Mouse (Mus musculus): ENCODE data around the gene Ccdc88b. TPM values are rescaled to one million over a fixed set of nuclear protein-coding genes. Genes with fewer than 3 reads are reported as not detected.
"Not testable (repeated sequence)": the region's sequence is repeated elsewhere in the genome, so short reads cannot be mapped to it uniquely, and the experiment has no call there.

Ccdc88b gene
- 1.7 and 2.1 TPM in 2 replicates for polyA plus RNA-seq (2012; rRNA removed)

GRCm38 (mm10) chr19:6858031-6858430 lies at the start of gene Ccdc88b:
Ccdc88b (minus strand) TSS chr19:6858211.
- 92% methylated on average over 7 of the region's 7 CpGs for WGBS
- Histone ChIP-seq H3K27ac (ENCODE audit: insufficient read depth, low read length) (no peak within 1 kb of the TSS), H3K4me1 (ENCODE audit: control insufficient read depth, insufficient read depth, low read length) (peaks cover 9% of the 10 kb centered on the region), H3K4me3 (replicated peaks; ENCODE audit: insufficient read depth, low read depth, low read length) (no peak within 1 kb of the TSS), H3K27me3 (ENCODE audit: control insufficient read depth, insufficient read depth, low read length) (no peaks in the 10 kb centered on the region)
- DNase-seq, result no peak
- TF ChIP-seq CTCF (IDR thresholded peaks at IDR 0.05; ENCODE audit: borderline replicate concordance, insufficient read depth, low read depth, low read length) (no peak), POLR2A (IDR thresholded peaks at IDR 0.05; ENCODE audit: borderline replicate concordance, insufficient read depth, low read length) (no peak)

GRCm38 (mm10) chr19:6907094-6907493 lies 49.1 kb upstream of the Ccdc88b start:
- no peak overlapping the region for H3K4me3 ChIP-seq (replicated peaks; ENCODE audit: insufficient read depth, low read depth, low read length)
- WGBS, result 77% methylated on average over 8 of the region's 8 CpGs
- peaks cover 9% of the 10 kb centered on the region for H3K4me1 ChIP-seq (ENCODE audit: control insufficient read depth, insufficient read depth, low read length)
- peak in 1 of 2 experiments; percentile 19 for DNase-seq
- no peak for TF ChIP-seq POLR2A (IDR thresholded peaks at IDR 0.05; ENCODE audit: borderline replicate concordance, insufficient read depth, low read length)
- TF ChIP-seq CTCF (IDR thresholded peaks at IDR 0.05; ENCODE audit: borderline replicate concordance, insufficient read depth, low read depth, low read length), result no peak
- H3K27me3 ChIP-seq (ENCODE audit: control insufficient read depth, insufficient read depth, low read length), result no peaks in the 10 kb centered on the region
- H3K27ac ChIP-seq (ENCODE audit: insufficient read depth, low read length), result no peak overlapping the region

- H3K27me3 ChIP-seq (ENCODE audit: control insufficient read depth, insufficient read depth, low read length), result no peaks in the 10 kb centered on the region
- peak in 1 of 2 experiments; percentile 19 for DNase-seq
- H3K4me1 ChIP-seq (ENCODE audit: control insufficient read depth, insufficient read depth, low read length), result peaks cover 9% of the 10 kb centered on the region
- TF ChIP-seq CTCF (IDR thresholded peaks at IDR 0.05; ENCODE audit: borderline replicate concordance, insufficient read depth, low read depth, low read length) (no peak), POLR2A (IDR thresholded peaks at IDR 0.05; ENCODE audit: borderline replicate concordance, insufficient read depth, low read length) (no peak)
- H3K4me3 ChIP-seq (replicated peaks; ENCODE audit: insufficient read depth, low read depth, low read length), result no peak overlapping the region
- H3K27ac ChIP-seq (ENCODE audit: insufficient read depth, low read length), result no peak overlapping the region
- 68% methylated on average over 3 of the region's 3 CpGs for WGBS
Measured at GRCm38 (mm10) chr19:6906199-6906598, 48.2 kb upstream of the Ccdc88b start.

- no peak overlapping the region for H3K4me3 ChIP-seq (replicated peaks; ENCODE audit: insufficient read depth, low read depth, low read length)
- WGBS, result 94% methylated on average over 11 of the region's 11 CpGs
- no peak for TF ChIP-seq CTCF (IDR thresholded peaks at IDR 0.05; ENCODE audit: borderline replicate concordance, insufficient read depth, low read depth, low read length)
- TF ChIP-seq POLR2A (IDR thresholded peaks at IDR 0.05; ENCODE audit: borderline replicate concordance, insufficient read depth, low read length), result no peak
- DNase-seq, result no peak
- no peaks in the 10 kb centered on the region for H3K27me3 ChIP-seq (ENCODE audit: control insufficient read depth, insufficient read depth, low read length)
- peaks cover 9% of the 10 kb centered on the region for H3K4me1 ChIP-seq (ENCODE audit: control insufficient read depth, insufficient read depth, low read length)
- no peak overlapping the region for H3K27ac ChIP-seq (ENCODE audit: insufficient read depth, low read length)
Measured at GRCm38 (mm10) chr19:6905498-6906159, 47.6 kb upstream of the Ccdc88b start.

- DNase-seq, result no peak
- Histone ChIP-seq H3K27me3 (ENCODE audit: control insufficient read depth, insufficient read depth, low read length) (no peaks in the 10 kb centered on the region), H3K4me1 (ENCODE audit: control insufficient read depth, insufficient read depth, low read length) (peaks cover 9% of the 10 kb centered on the region), H3K4me3 (replicated peaks; ENCODE audit: insufficient read depth, low read depth, low read length) (no peak overlapping the region), H3K27ac (ENCODE audit: insufficient read depth, low read length) (no peak overlapping the region)
- 47% methylated on average over 2 of the region's 2 CpGs for WGBS
- no peak for TF ChIP-seq POLR2A (IDR thresholded peaks at IDR 0.05; ENCODE audit: borderline replicate concordance, insufficient read depth, low read length)
Measured at GRCm38 (mm10) chr19:6904846-6905245, 46.8 kb upstream of the Ccdc88b start.

GRCm38 (mm10) chr19:6903031-6903430 lies 45.0 kb upstream of the Ccdc88b start:
- H3K4me3 ChIP-seq (replicated peaks; ENCODE audit: insufficient read depth, low read depth, low read length), result no peak overlapping the region
- H3K4me1 ChIP-seq (ENCODE audit: control insufficient read depth, insufficient read depth, low read length), result peaks cover 9% of the 10 kb centered on the region
- no peak for DNase-seq
- no peak for TF ChIP-seq POLR2A (IDR thresholded peaks at IDR 0.05; ENCODE audit: borderline replicate concordance, insufficient read depth, low read length)
- no peak for TF ChIP-seq CTCF (IDR thresholded peaks at IDR 0.05; ENCODE audit: borderline replicate concordance, insufficient read depth, low read depth, low read length)
- no peak overlapping the region for H3K27ac ChIP-seq (ENCODE audit: insufficient read depth, low read length)
- no peaks in the 10 kb centered on the region for H3K27me3 ChIP-seq (ENCODE audit: control insufficient read depth, insufficient read depth, low read length)
- 92% methylated on average over 1 of the region's 1 CpGs for WGBS

GRCm38 (mm10) chr19:6899641-6900040 lies 41.6 kb upstream of the Ccdc88b start:
- TF ChIP-seq CTCF (IDR thresholded peaks at IDR 0.05; ENCODE audit: borderline replicate concordance, insufficient read depth, low read depth, low read length) (no peak), POLR2A (IDR thresholded peaks at IDR 0.05; ENCODE audit: borderline replicate concordance, insufficient read depth, low read length) (no peak)
- Histone ChIP-seq H3K4me1 (ENCODE audit: control insufficient read depth, insufficient read depth, low read length) (no peaks in the 10 kb centered on the region), H3K27ac (ENCODE audit: insufficient read depth, low read length) (no peak overlapping the region), H3K27me3 (ENCODE audit: control insufficient read depth, insufficient read depth, low read length) (no peaks in the 10 kb centered on the region), H3K4me3 (replicated peaks; ENCODE audit: insufficient read depth, low read depth, low read length) (no peak overlapping the region)
- no peak for DNase-seq
- WGBS, result 81% methylated on average over 4 of the region's 4 CpGs

GRCm38 (mm10) chr19:6895608-6896305 lies 37.7 kb upstream of the Ccdc88b start:
- not testable (repeated sequence) for DNase-seq; H3K4me1 ChIP-seq (ENCODE audit: control insufficient read depth, insufficient read depth, low read length)

More at GRCm38 (mm10) chr19:6895608-6896305, 37.7 kb upstream of the Ccdc88b start:
- H3K27ac ChIP-seq (ENCODE audit: insufficient read depth, low read length); H3K4me3 ChIP-seq (replicated peaks; ENCODE audit: insufficient read depth, low read depth, low read length); H3K27me3 ChIP-seq (ENCODE audit: control insufficient read depth, insufficient read depth, low read length): not testable (repeated sequence)
- 85% methylated on average over 18 of the region's 18 CpGs for WGBS
